Mouse (Mus musculus) liver, postnatal 0 days (tissue): ENCODE measurements around the gene Echdc2.

Experiments used
- CTCF ChIP-seq: sonication (generic); IDR thresholded peaks from 2 replicates; pipeline ENCODE4 v1.5.1; 2016; ENCODE audit warnings: antibody characterized with exemption, low read depth
- EP300 ChIP-seq: IDR thresholded peaks from 2 replicates; pipeline ENCODE4 v1.6.1; 2016; ENCODE audit warnings: antibody characterized with exemption, low read depth, mild to moderate bottlenecking

DNA sequence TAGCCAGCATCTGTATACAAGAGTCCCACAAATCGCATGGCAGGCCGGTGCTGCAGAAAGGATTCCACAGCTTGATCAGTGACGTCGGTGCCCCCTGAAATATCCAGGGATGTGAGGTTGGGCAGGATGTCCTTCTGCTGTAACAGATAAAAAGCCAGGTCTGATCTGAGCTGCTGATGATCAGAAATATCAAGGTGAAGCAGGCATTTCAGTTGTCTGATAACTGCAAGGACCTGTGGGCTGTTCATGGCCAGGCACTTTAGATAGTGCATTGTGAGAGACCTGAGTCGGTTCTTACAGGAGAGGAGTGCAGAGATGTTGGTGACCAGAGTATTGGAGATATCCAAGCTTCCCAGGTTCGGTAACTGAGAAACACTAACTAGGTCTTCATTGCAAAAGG is 39.4 kb downstream of the Echdc2 start:
- no peak for TF ChIP-seq CTCF
- TF ChIP-seq EP300: no peak
